Mouse (Mus musculus): ENCODE measurements around the gene Ndnf. TPM values are rescaled to one million over a fixed set of nuclear protein-coding genes. Genes with fewer than 3 reads are reported as not detected.

Ndnf gene
- polyA plus RNA-seq, 1 experiment from 2014 or later = 68.0 TPM

Other genes starting within 250 kb of the Ndnf start
- gene Tnip3, start 146.3 kb upstream of the Ndnf start, polyA plus RNA-seq (2015; fragmentation: Nextera tagmentation; extraction: Ambion mirVana) = 3.2 and 3.6 TPM in 2 replicates
- 22.0 and 23.5 TPM in 2 replicates for gene Prdm5, start 107.4 kb downstream of the Ndnf start, polyA plus RNA-seq (2015; fragmentation: Nextera tagmentation; extraction: Ambion mirVana)

Data from lung, embryonic 16.5 days (tissue).